Mouse (Mus musculus): Measurements from ENCODE around the gene Ptx3.

DNA sequence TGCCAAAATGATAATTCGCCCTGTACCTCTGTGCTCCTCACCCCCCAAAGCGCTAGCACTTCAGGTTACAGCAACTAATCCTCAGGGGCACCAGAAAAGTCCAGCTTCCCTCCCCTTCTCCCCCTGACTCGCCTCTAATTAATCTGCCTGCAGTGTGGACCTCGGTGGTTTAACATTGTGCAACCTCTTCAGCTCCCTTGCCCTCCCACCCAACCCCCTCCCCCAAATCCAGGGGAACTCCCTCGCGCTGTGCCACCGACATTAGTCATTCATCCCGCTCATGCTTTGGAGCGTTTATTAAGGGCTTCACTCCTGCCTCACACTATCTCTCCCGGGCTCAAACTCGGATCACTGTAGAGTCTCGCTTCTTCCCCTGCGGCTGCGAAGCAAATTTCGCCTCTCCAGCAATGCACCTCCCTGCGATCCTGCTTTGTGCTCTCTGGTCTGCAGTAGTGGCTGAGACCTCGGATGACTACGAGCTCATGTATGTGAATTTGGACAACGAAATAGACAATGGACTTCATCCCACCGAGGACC lies at the start of gene Ptx3:
- no peak for TF ChIP-seq CTCF (IDR thresholded peaks at IDR 0.05; ENCODE audit: low read depth, low read length)
- no peak for TF ChIP-seq POLR2A (IDR thresholded peaks at IDR 0.05; ENCODE audit: insufficient read depth, low read length)
- TF ChIP-seq EP300 (IDR thresholded peaks at IDR 0.05; ENCODE audit: insufficient read depth, low read depth, low read length) = no peak

Data from ES-Bruce4 (cell line).